Mouse (Mus musculus) cerebellum, adult 2 months (tissue): ENCODE results near the gene Enc1.

Source experiments
- CTCF ChIP-seq: fragments of 200-500 bp; IDR thresholded peaks from 2 replicates; pipeline ENCODE4 v1.5.1; 2011; ENCODE audit warnings: low read depth, mild to moderate bottlenecking, control low read depth, low read length, moderate library complexity, borderline replicate concordance; ENCODE audit not compliant: insufficient read depth
- POLR2A ChIP-seq: fragments of 200-500 bp; IDR thresholded peaks from 2 replicates; pipeline ENCODE4 v1.6.1; 2011; ENCODE audit warnings: low read length, control low read depth, borderline replicate concordance; ENCODE audit not compliant: insufficient read depth

DNA sequence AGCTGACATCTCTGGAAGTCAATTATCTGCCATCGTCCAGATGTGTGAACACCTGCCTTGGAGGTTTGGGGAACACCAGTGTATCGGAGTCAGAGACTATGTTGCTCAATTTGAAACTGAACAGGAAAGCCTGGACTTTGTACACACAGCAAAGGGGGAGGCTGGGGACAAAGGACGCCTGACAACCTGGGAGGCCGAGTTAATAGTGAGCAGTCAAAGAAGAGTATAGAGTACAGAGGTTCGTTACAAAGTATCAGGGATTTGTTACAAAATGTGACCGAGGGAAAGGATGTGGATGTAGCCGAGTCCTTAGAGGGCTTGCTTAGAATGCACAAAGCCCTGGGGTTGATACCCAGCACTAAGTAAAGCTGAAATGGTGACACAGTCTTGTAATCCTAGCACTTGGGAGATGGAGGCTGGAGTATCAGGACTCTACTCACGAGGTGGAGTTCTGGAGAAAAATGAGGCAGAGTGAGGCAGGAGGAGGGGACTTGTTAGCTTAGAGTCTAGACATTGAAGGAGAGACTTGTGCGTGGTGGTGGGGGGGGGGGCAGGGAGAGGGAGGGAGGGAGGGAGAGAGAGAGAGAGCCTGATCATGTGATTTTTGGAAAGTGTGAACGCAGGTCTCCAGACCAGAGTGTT is 16.4 kb upstream of the Enc1 start:
- TF ChIP-seq CTCF: no peak
- no peak for TF ChIP-seq POLR2A
